Mouse (Mus musculus) heart, adult 2 months (tissue): ENCODE data around the gene Eif4b.

Experiments
- CTCF ChIP-seq: fragments of 200-600 bp; IDR thresholded peaks from 2 replicates; pipeline ENCODE4 v1.8.1; 2022; ENCODE audit warnings: antibody characterized with exemption, mild to moderate bottlenecking, moderate library complexity
- POLR2A ChIP-seq: fragments of 200-500 bp; IDR thresholded peaks from 2 replicates; pipeline ENCODE4 v1.6.1; 2011; ENCODE audit warnings: mild to moderate bottlenecking, low read depth, low read length, control low read depth; ENCODE audit not compliant: insufficient read depth

DNA sequence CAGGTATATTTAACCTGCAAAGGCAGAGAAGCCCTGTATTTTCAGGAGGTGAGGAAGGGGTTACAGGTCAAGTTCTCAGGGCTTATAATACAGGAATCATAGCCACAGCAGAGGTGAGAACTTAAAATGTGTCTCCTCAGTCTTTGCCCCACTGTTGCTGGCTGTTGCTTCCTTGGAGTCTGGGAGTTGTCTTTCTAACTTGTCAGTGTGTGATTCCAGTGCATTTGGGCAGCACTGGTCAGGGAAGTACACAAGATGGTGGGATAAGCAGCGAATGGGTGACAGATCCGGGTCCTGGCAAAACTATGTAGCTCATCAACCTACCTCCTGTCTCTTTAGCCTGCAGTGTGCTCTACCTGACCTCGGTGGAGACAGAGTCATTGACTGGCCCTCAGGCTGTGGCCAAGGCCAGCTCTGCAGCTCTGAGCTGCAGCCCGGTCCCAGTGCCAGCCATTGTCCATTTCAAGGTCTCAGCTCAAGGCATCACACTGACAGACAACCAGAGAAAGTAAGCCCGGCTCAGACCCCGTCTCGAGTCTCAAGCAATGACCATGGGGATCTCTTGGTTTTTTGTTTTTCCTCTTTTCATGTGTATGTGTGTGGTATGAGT lies 41.2 kb downstream of the Eif4b start:
- TF ChIP-seq POLR2A (0 out of 2 replicates have a peak, but pooled peaks have one; percentile 8), CTCF (no peak)
